Mouse (Mus musculus) kidney, adult 2 months (tissue): ENCODE results near the gene Lsp1. TPM values are rescaled to one million over a fixed set of nuclear protein-coding genes. Genes with fewer than 3 reads are reported as not detected.

Experiments used
- DNase-seq: peaks from one replicate; pipeline ENCODE4 v3.0.0; 2021
- H3K27ac ChIP-seq: fragments of 200-500 bp; 2 replicates; pipeline ENCODE4 v1.5.1; 2012; ENCODE audit warnings: low read depth, low read length, control low read depth, inconsistent platforms; ENCODE audit not compliant: insufficient read depth
- H3K27me3 ChIP-seq: fragments of 200-500 bp; replicated peaks from 2 replicates; pipeline ENCODE4 v1.6.1; 2012; ENCODE audit warnings: mild to moderate bottlenecking, moderate library complexity, low read length, inconsistent platforms; ENCODE audit not compliant: control insufficient read depth, insufficient read depth
- H3K36me3 ChIP-seq: fragments of 200-500 bp; 2 replicates; pipeline ENCODE4 v1.6.1; 2012; ENCODE audit warnings: mild to moderate bottlenecking, moderate library complexity, low read length, inconsistent platforms; ENCODE audit not compliant: control insufficient read depth, insufficient read depth
- H3K4me1 ChIP-seq: fragments of 200-500 bp; 2 replicates; pipeline ENCODE4 v1.6.1; 2011; ENCODE audit warnings: low read length; ENCODE audit not compliant: control insufficient read depth, insufficient read depth
- H3K4me3 ChIP-seq: fragments of 200-500 bp; 2 replicates; pipeline ENCODE4 v1.5.1; 2011; ENCODE audit warnings: mild to moderate bottlenecking, low read depth, low read length, control low read depth; ENCODE audit not compliant: insufficient read depth
- CTCF ChIP-seq: fragments of 200-500 bp; conservative IDR thresholded peaks from 2 replicates; pipeline ENCODE4 v1.5.1; 2011; ENCODE audit warnings: low read depth, mild to moderate bottlenecking, control low read depth, low read length, moderate library complexity, mixed read lengths; ENCODE audit not compliant: insufficient read depth, insufficient read length
- POLR2A ChIP-seq: fragments of 200-500 bp; IDR thresholded peaks from one replicate; pipeline ENCODE4 v1.6.1; 2011; ENCODE audit warnings: low read depth, low read length, control low read depth
- WGBS: fragments of 180-500 bp; shearing (Covaris S2); methylation state at CpG from one replicate; pipeline ENCODE4 v1.1.7; 2018; 5-methylcytosine and 5-hydroxymethylcytosine counted together
- polyA plus RNA-seq: library from polyadenylated mRNA; depleted of rRNA; stranded (reverse); fragments of >200 nt; gene quantifications from 2 replicates; pipeline ENCODE4 v1.2.3, GENCODE M21; 2012

Gene Lsp1
- polyA plus RNA-seq, 1 experiment = 39.8 TPM

GRCm38 (mm10) chr7:142470171-142470691 is 9.6 kb downstream of the Lsp1 start:
- no peaks in the 10 kb centered on the region for H3K27me3 ChIP-seq
- H3K27ac ChIP-seq = no peak overlapping the region
- H3K4me1 ChIP-seq = no peaks in the 10 kb centered on the region
- TF ChIP-seq POLR2A (no peak), CTCF (no peak)
- WGBS = 57% methylated on average over 7 of the region's 7 CpGs
- no peak overlapping the region for H3K4me3 ChIP-seq
- H3K36me3 ChIP-seq = no peaks in the 10 kb centered on the region
- no peak for DNase-seq

DNA sequence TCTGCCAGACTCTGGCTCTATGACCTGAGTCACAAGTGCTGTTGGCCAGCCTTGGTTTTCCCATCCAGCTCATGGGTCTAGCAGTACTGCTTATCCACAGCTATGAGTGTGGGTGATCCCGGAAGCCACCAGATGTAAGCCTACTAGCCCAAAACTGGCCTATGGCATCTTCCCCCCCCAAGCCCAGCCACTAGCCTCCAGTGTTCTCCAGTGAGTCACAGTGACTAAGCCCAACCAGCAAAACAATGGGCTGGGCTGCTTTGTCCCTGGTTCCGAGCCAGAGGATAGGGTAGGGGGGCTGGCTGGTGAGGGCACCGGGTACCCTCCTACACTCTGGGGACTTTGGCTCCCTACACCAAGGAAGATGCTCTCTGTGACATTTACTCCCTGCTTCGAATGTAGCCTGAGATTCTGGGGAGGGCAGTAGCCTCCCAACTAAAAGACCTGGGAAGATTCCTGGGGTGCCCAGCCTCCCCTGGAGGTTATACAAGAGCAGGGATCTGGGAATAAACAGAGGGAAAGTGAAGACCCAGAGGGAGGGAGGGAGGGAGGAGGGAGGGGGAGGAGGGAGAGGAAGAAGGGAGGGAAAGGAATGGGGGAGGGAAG is 10.3 kb downstream of the Lsp1 start:
- 13% methylated on average over 4 of the region's 4 CpGs for WGBS
- Histone ChIP-seq H3K27me3 (no peaks in the 10 kb centered on the region), H3K36me3 (no peaks in the 10 kb centered on the region), H3K4me1 (no peaks in the 10 kb centered on the region), H3K4me3 (no peak overlapping the region), H3K27ac (no peak overlapping the region)
- DNase-seq = no peak
- no peak for TF ChIP-seq POLR2A
- TF ChIP-seq CTCF = no peak

DNA sequence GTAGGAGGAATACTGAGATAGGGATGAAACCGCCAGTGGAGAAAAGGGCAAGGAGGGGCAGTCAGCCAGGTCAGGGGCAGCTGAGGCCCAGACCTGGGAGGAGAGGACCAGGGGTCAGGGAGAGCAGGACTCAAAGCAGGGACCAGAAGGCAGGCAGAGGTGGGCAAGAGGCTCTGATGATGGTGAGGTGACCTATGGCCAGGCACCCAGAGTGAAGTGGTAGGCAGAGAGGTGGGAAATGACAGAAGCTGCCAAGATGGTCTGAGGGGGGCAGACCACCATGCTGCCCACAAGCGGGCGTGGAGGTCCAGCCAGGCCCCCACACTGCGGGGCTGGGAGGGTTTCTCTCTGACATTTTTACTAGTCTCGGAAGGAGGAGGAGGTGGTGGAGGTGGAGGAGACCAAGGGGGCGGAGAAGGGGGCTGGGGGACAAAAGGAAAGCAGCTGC is 10.8 kb downstream of the Lsp1 start:
- H3K27ac ChIP-seq = no peak overlapping the region
- no peaks in the 10 kb centered on the region for H3K4me1 ChIP-seq
- no peak for DNase-seq
- no peaks in the 10 kb centered on the region for H3K27me3 ChIP-seq
- 62% methylated on average over 6 of the region's 6 CpGs for whole genome bisulfite sequencing
- no peak for TF ChIP-seq POLR2A
- no peak for TF ChIP-seq CTCF
- H3K36me3 ChIP-seq = no peaks in the 10 kb centered on the region
- H3K4me3 ChIP-seq = no peak overlapping the region

DNA sequence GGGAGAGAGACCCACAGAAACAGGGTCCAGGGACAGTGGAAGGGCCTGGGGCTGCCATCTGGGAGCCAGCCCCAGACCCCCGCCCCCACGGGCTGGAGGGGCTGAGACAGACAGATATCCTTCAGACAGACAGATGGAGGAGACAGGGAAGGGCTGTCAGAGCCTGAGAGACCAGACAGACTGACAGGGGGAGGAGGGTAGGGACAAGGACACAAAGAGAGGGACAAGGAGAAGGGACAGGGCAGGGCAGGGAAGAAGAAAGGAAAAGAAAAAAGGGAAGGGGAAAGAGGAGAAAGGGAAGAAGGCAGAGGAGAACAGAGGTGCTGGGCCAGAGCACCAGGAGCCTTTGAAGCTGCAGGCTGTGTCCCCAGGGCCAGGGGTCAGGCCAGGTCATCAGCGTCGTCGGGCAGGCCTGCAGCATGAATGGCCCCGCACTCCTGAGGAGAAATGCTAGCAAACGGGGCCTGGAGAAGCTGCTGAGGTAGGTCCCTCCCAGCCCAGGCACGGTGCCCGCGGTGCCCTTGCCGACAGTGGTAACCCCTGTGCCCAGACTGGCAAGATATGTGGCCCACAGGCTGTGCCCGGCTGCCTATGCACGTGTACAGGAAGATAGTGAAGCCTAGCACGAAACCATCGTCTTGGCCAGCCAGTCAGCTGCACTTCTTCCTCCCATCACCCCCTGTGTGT is 11.4 kb downstream of the Lsp1 start:
- H3K27ac ChIP-seq = no peak overlapping the region
- TF ChIP-seq CTCF (no peak), POLR2A (no peak)
- no peaks in the 10 kb centered on the region for H3K36me3 ChIP-seq
- WGBS = 48% methylated on average over 15 of the region's 15 CpGs
- H3K4me3 ChIP-seq = no peak overlapping the region
- no peak for DNase-seq
- H3K4me1 ChIP-seq = no peaks in the 10 kb centered on the region
- no peaks in the 10 kb centered on the region for H3K27me3 ChIP-seq

DNA sequence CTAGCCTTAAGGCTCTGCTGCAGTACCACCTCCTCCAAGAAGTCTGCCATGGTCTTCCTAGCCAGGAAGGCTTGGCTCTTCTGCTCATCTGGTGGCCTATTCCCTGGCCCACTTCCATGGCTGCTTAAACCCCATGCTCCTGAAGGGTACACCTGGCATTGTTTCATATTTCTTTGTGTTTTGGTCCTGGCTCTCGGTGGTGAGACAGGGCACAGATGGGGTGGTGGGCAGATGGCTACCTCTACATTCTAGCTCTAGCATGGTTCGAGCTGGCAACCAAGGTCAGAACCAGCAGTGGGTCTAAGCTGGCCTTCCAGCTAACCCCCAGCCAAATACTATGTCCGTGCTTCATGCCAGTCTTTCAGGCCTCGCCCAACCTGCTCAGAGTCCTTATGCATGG is 12.3 kb downstream of the Lsp1 start:
- H3K36me3 ChIP-seq = no peaks in the 10 kb centered on the region
- TF ChIP-seq CTCF = no peak
- TF ChIP-seq POLR2A = no peak
- H3K4me3 ChIP-seq = no peak overlapping the region
- no peaks in the 10 kb centered on the region for H3K4me1 ChIP-seq
- H3K27ac ChIP-seq = no peak overlapping the region
- H3K27me3 ChIP-seq = no peaks in the 10 kb centered on the region
- 88% methylated on average over 4 of the region's 4 CpGs for WGBS
- no peak for DNase-seq

DNA sequence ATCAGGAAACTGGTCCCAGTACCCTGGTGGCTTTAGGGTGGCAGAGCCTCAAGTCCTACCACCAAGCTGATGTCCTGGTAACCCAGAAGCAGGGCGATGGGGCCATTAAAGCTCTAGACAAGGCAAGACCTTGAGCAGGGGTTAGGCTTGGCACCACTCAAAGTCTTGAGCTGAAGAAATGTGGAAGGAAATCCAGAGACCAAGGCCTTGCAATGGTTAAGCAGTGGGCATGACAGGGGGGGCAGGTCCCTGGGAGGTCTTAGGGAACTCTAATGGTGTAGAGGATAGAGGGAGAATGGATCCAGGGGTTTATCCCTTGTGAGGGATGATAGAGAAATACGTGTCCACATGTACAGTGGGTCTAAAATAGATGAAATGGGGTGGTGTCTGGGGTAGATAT is 12.9 kb downstream of the Lsp1 start:
- Histone ChIP-seq H3K4me1 (no peaks in the 10 kb centered on the region), H3K4me3 (no peak overlapping the region), H3K36me3 (no peaks in the 10 kb centered on the region), H3K27me3 (no peaks in the 10 kb centered on the region), H3K27ac (no peak overlapping the region)
- WGBS = 87% methylated on average over 2 of the region's 2 CpGs
- DNase-seq = no peak
- no peak for TF ChIP-seq CTCF

DNA sequence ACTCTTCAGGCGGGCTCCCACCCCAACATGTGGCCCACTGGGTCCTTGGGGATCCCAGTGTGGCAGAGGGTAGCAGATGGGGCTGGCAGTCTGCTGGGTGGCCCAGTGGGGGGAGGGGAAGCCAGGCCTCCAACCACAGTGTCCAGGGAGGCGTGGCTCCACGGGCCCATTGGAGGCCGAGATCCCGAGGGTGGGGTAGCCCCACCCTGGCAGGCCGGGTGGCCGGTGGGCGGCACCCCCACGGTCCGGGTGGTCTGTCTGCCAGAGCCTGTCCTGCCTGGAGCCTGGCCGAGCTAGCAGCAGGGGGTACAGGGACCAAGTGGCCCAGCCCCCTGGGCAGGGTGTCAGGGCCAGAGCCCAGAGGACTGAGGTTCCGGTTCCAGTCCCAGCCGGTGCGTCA is 14.2 kb downstream of the Lsp1 start:
- TF ChIP-seq POLR2A = no peak
- no peak for TF ChIP-seq CTCF
- Histone ChIP-seq H3K36me3 (no peaks in the 10 kb centered on the region), H3K4me1 (no peaks in the 10 kb centered on the region), H3K27ac (no peak overlapping the region), H3K27me3 (no peaks in the 10 kb centered on the region), H3K4me3 (no peak overlapping the region)
- DNase-seq = no peak
- 54% methylated on average over 14 of the region's 14 CpGs for WGBS

DNA sequence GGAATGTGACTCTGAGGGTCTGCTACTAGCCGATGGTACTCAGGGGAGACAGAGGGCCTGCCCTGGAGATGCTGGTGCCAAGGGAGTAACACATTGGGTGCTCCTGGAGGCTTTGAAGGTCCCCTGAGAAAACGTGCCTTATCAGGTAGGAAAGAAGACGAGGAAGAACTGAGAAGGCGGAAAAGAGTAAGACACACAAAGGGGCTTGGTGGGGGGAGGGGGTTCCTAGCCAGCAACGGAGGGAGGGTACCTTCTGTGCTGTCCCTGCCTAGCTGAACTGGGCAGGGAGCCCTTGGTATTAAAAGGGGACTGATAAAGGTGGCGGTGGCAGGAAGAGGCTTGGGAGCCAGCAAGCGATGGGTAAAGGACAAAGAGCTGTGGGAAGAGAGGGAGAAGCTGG is 15.0 kb downstream of the Lsp1 start:
- Histone ChIP-seq H3K27me3 (no peaks in the 10 kb centered on the region), H3K4me1 (no peaks in the 10 kb centered on the region), H3K36me3 (no peaks in the 10 kb centered on the region), H3K27ac (no peak overlapping the region), H3K4me3 (no peak overlapping the region)
- no peak for DNase-seq
- 73% methylated on average over 7 of the region's 7 CpGs for WGBS
- TF ChIP-seq POLR2A = no peak
- TF ChIP-seq CTCF = no peak
